Mouse (Mus musculus): Measurements from ENCODE around the gene Hsd17b14. TPM values are rescaled to one million over a fixed set of nuclear protein-coding genes. Genes with fewer than 3 reads are reported as not detected.

The Hsd17b14 gene
- total RNA-seq, 2 experiments from 2014 or later = 1.0 to 1.3 TPM

- DNase-seq = no peak
- TF ChIP-seq CTCF (IDR thresholded peaks at IDR 0.05) = no peak
- Histone ChIP-seq H3K27ac (no peak overlapping the region), H3K4me3 (no peak overlapping the region)
- intact Hi-C loops (cut with DNase I) = loop anchor here (5.0 kb wide), 1 partner anchor 33 kb away; no protein-coding TSS in a partner anchor
Measured at GRCm38 (mm10) chr7:45598960-45599879, 44.5 kb downstream of the Hsd17b14 start.

GRCm38 (mm10) chr7:45605704-45606289 lies 51.1 kb downstream of the Hsd17b14 start:
- Histone ChIP-seq H3K4me3 (no peak overlapping the region), H3K27ac (no peak overlapping the region)
- TF ChIP-seq CTCF (IDR thresholded peaks at IDR 0.05) = no peak
- intact Hi-C loops (cut with DNase I) = no loop called here
- DNase-seq = peak; percentile 7

GRCm38 (mm10) chr7:45609511-45609910 lies 54.8 kb downstream of the Hsd17b14 start:
- no peak overlapping the region for H3K4me3 ChIP-seq
- intact Hi-C loops (cut with DNase I) = no loop called here
- DNase-seq = no peak
- TF ChIP-seq CTCF (IDR thresholded peaks at IDR 0.05) = no peak
- H3K27ac ChIP-seq = no peak overlapping the region

- TF ChIP-seq CTCF (IDR thresholded peaks at IDR 0.05) = no peak
- peak; percentile 81 for DNase-seq
- intact Hi-C loops (cut with DNase I) = no loop called here
- H3K4me3 ChIP-seq = no peak overlapping the region
- no peak overlapping the region for H3K27ac ChIP-seq
Measured at GRCm38 (mm10) chr7:45616277-45616676, 61.6 kb downstream of the Hsd17b14 start.

GRCm38 (mm10) chr7:45617042-45617695 lies 62.5 kb downstream of the Hsd17b14 start, which contains the start of gene Fut1:
TSS of gene Fut1 (plus strand) at chr7:45617289.
- no peak within 1 kb of the TSS for H3K4me3 ChIP-seq
- DNase-seq = no peak
- no peak for TF ChIP-seq CTCF (IDR thresholded peaks at IDR 0.05)
- intact Hi-C loops (cut with DNase I) = no loop called here
- H3K27ac ChIP-seq = no peak within 1 kb of the TSS

Other genes with a start within 250 kb of the Hsd17b14 start
- 10 to 100 TPM; 33.9 to 34.7 TPM for gene Trpm4, start 221.1 kb upstream of the Hsd17b14 start, total RNA-seq (2021)
- 1,000 to 10,000 TPM in 1 of 2 experiments, 100 to 1,000 TPM in 1; 818 to 1,018 TPM for gene Hrc, start 219.6 kb upstream of the Hsd17b14 start, total RNA-seq (2021)
- gene Ppfia3, start 187.9 kb upstream of the Hsd17b14 start, total RNA-seq (2021) = under 1 TPM; 0.08 to 0.10 TPM
- not detected for gene Lin7b, start 184.3 kb upstream of the Hsd17b14 start, total RNA-seq (2021)
- gene Snrnp70, start 159.2 kb upstream of the Hsd17b14 start, total RNA-seq (2021) = 10 to 100 TPM; 87.9 to 90.7 TPM
- 10 to 100 TPM; 68.4 to 95.8 TPM for gene Kcna7, start 149.2 kb upstream of the Hsd17b14 start, total RNA-seq (2021)
- 1 to 10 TPM; 3.6 to 4.9 TPM for gene Ntf5, start 141.2 kb upstream of the Hsd17b14 start, total RNA-seq (2021)
- gene Lhb, start 134.1 kb upstream of the Hsd17b14 start, total RNA-seq (2021) = under 1 TPM; 0.51 to 0.73 TPM
- gene Gys1, start 120.0 kb upstream of the Hsd17b14 start, total RNA-seq (2021) = 100 to 1,000 TPM; 279 to 365 TPM
- 10 to 100 TPM; 18.2 to 28.1 TPM for gene Ruvbl2, start 116.8 kb upstream of the Hsd17b14 start, total RNA-seq (2021)
- gene Ftl1, start 95.0 kb upstream of the Hsd17b14 start, total RNA-seq (2021) = 100 to 1,000 TPM; 122 to 149 TPM
- gene Bax, start 88.0 kb upstream of the Hsd17b14 start, total RNA-seq (2021) = 10 to 100 TPM; 17.6 to 18.4 TPM
- under 1 TPM in 1 of 2 experiments, not detected in 1; 0.39 TPM for gene Tulp2, start 73.0 kb upstream of the Hsd17b14 start, total RNA-seq (2021)
- 1 to 10 TPM; 5.5 to 8.4 TPM for gene Gm45808, start 68.1 kb upstream of the Hsd17b14 start, total RNA-seq (2021)
- 10 to 100 TPM; 13.1 to 22.9 TPM for gene Dhdh, start 66.1 kb upstream of the Hsd17b14 start, total RNA-seq (2021)
- gene Nucb1, start 44.5 kb upstream of the Hsd17b14 start, total RNA-seq (2021) = 10 to 100 TPM; 55.1 to 61.8 TPM
- 10 to 100 TPM; 28.3 to 28.5 TPM for gene Ppp1r15a, start 28.6 kb upstream of the Hsd17b14 start, total RNA-seq (2021)
- 1 to 10 TPM; 3.4 to 3.5 TPM for gene Plekha4, start 28.6 kb upstream of the Hsd17b14 start, total RNA-seq (2021)
- 100 to 1,000 TPM in 1 of 2 experiments, 10 to 100 TPM in 1; 91.4 to 106 TPM for gene Bcat2, start 15.3 kb downstream of the Hsd17b14 start, total RNA-seq (2021)
- gene Fgf21, start 60.6 kb downstream of the Hsd17b14 start, total RNA-seq (2021) = not detected
- gene Fut1, start 62.4 kb downstream of the Hsd17b14 start, total RNA-seq (2021) = not detected
- under 1 TPM in 1 of 2 experiments, not detected in 1; 0.20 TPM for gene Izumo1, start 66.9 kb downstream of the Hsd17b14 start, total RNA-seq (2021)
- gene Rasip1, start 72.6 kb downstream of the Hsd17b14 start, total RNA-seq (2021) = 1 to 10 TPM; 5.7 to 8.0 TPM
- gene Mamstr, start 85.1 kb downstream of the Hsd17b14 start, total RNA-seq (2021) = 10 to 100 TPM; 18.7 to 44.9 TPM
- under 1 TPM; 0.14 to 0.28 TPM for gene Fut2, start 111.5 kb downstream of the Hsd17b14 start, total RNA-seq (2021)
- under 1 TPM; 0.20 to 0.50 TPM for gene Ntn5, start 129.1 kb downstream of the Hsd17b14 start, total RNA-seq (2021)
- under 1 TPM in 1 of 2 experiments, not detected in 1; 0.25 TPM for gene Sec1, start 139.5 kb downstream of the Hsd17b14 start, total RNA-seq (2021)
- gene Car11, start 144.9 kb downstream of the Hsd17b14 start, total RNA-seq (2021) = 10 to 100 TPM in 1 of 2 experiments, 1 to 10 TPM in 1; 7.7 to 16.4 TPM
- 100 to 1,000 TPM in 1 of 2 experiments, 1 to 10 TPM in 1; 8.8 to 105 TPM for gene Dbp, start 150.2 kb downstream of the Hsd17b14 start, total RNA-seq (2021)
- gene Rpl18, start 160.6 kb downstream of the Hsd17b14 start, total RNA-seq (2021) = 100 to 1,000 TPM; 451 to 508 TPM
- 10 to 100 TPM; 14.4 to 15.8 TPM for gene Sphk2, start 163.1 kb downstream of the Hsd17b14 start, total RNA-seq (2021)
- gene Fam83e, start 166.3 kb downstream of the Hsd17b14 start, total RNA-seq (2021) = under 1 TPM; 0.08 to 0.31 TPM
- not detected for gene Spaca4, start 170.9 kb downstream of the Hsd17b14 start, total RNA-seq (2021)
- under 1 TPM in 1 of 2 experiments, not detected in 1; 0.06 TPM for gene Lmtk3, start 228.8 kb downstream of the Hsd17b14 start, total RNA-seq (2021)
- gene Sult2b1, start 229.8 kb downstream of the Hsd17b14 start, total RNA-seq (2021) = not detected